Mouse (Mus musculus) testis, adult 2 months (tissue): ENCODE data around the gene Sdc4. TPM values are rescaled to one million over a fixed set of nuclear protein-coding genes. Genes with fewer than 3 reads are reported as not detected.
A peak's percentile ranks its signal among the peaks of the same experiment; 100 is the strongest.

Experiments
- H3K27ac ChIP-seq: fragments of 200-500 bp; 2 replicates; pipeline ENCODE4 v1.5.1; 2012; ENCODE audit warnings: low read depth, low read length; ENCODE audit not compliant: control insufficient read depth, insufficient read depth
- H3K27me3 ChIP-seq: fragments of 200-500 bp; 2 replicates; pipeline ENCODE4 v1.6.1; 2012; ENCODE audit warnings: mild to moderate bottlenecking, low read length, moderate library complexity; ENCODE audit not compliant: control insufficient read depth, insufficient read depth
- H3K36me3 ChIP-seq: fragments of 200-500 bp; 2 replicates; pipeline ENCODE4 v1.6.1; 2012; ENCODE audit warnings: mild to moderate bottlenecking, low read length; ENCODE audit not compliant: control insufficient read depth, insufficient read depth
- H3K4me1 ChIP-seq: fragments of 200-500 bp; 2 replicates; pipeline ENCODE4 v1.6.1; 2012; ENCODE audit warnings: low read length; ENCODE audit not compliant: control insufficient read depth, insufficient read depth
- H3K4me3 ChIP-seq: fragments of 200-500 bp; 2 replicates; pipeline ENCODE4 v1.5.1; 2012; ENCODE audit warnings: low read depth, mild to moderate bottlenecking, low read length, moderate library complexity, mixed read lengths; ENCODE audit not compliant: control insufficient read depth
- CTCF ChIP-seq: fragments of 200-500 bp; IDR thresholded peaks from 2 replicates; pipeline ENCODE4 v1.5.1; 2012; ENCODE audit warnings: low read depth, mild to moderate bottlenecking, inconsistent platforms, low read length, moderate library complexity; ENCODE audit not compliant: control insufficient read depth, insufficient read depth, insufficient replicate concordance
- POLR2A ChIP-seq: fragments of 200-500 bp; IDR thresholded peaks from 2 replicates; pipeline ENCODE4 v1.6.1; 2012; ENCODE audit warnings: low read depth, mild to moderate bottlenecking, inconsistent platforms, low read length, moderate library complexity; ENCODE audit not compliant: control insufficient read depth
- polyA plus RNA-seq: library from polyadenylated mRNA; depleted of rRNA; stranded (reverse); fragments of >200 nt; gene quantifications from 2 replicates; pipeline ENCODE4 v1.2.3, GENCODE M21; 2012

The Sdc4 gene
- polyA plus RNA-seq, 1 experiment: 16.6 TPM

DNA sequence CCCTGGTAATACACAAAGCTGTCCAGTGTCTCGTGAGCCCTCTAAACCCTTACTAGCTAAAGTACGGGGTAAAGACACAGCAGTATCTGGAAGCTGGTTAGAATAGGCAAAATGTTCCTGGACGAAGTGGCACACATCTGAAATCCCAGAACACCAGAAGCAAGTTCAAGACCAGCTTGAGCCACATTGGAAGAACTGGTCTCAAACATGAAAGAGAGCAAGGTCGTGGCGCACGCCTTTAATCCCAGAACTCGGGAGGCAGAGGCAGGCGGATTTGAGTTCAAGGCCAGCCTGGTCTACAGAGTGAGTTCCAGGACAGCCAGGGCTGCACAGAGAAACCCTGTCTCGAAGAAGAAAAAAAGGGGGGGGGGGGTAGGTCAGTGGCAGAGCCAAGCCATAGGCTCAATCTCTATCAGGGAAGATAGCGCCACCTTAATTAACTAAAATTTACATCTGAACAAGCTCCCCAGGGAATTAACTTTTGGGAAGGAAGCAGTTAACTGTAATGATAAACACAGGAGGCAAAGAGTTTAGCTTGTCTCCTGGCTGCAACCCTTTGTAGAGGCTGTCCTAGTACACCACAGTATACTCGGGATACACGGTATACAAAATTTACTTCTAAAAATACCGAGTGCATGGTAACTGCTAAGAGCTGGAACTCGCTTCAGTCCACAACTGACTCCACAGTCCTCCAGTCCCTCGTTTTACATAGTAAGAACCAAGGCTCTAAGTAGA lies 13.6 kb downstream of the Sdc4 start:
- Histone ChIP-seq H3K36me3 (no peaks in the 10 kb centered on the region), H3K4me1 (peaks cover 24% of the 10 kb centered on the region), H3K27ac (peak overlapping the region; percentile 82), H3K27me3 (no peaks in the 10 kb centered on the region), H3K4me3 (no peak overlapping the region)
- TF ChIP-seq POLR2A: no peak
- no peak for TF ChIP-seq CTCF

DNA sequence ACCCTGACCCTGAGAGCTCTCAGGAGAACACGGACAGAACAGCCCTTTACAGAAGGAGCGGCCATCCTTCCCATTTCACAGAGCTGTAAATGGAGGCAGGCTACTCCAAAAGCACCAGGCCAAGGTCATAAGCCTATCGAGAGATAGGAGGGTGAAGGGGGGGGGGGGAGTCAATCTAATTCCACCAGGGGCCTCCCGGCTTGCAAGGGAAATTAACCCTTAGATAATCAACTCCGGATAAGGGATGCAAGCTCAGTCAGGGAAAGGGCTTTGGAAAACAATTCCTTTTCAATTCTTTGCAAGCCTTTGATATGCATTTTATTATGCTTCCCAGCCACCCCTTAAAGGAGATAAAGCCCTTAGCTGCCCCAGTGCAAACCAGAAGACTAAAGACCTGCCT lies 15.2 kb downstream of the Sdc4 start:
- Histone ChIP-seq H3K4me3 (no peak overlapping the region), H3K4me1 (peaks cover 24% of the 10 kb centered on the region), H3K27me3 (no peaks in the 10 kb centered on the region), H3K36me3 (no peaks in the 10 kb centered on the region), H3K27ac (no peak overlapping the region)
- TF ChIP-seq POLR2A (no peak), CTCF (no peak)

DNA sequence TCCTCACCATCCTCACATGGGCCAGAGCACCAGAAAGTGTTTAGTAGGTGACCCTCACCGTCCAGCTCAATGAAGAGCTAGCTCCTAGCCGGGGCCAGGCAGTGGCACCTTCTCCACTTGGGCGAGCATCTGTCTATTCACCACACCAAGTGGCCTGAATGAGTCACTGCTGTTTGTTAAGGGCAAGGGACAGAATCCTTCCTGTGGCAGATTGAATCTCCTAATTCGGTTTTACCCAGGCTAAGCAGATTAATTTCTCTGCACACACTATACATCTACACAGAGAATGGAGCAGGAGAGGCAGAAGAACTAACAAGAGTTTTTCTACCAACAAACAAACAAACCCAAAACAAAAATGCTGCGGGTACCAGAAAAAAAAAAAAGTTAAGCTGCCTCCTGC lies 16.7 kb downstream of the Sdc4 start:
- Histone ChIP-seq H3K27ac (no peak overlapping the region), H3K4me1 (peaks cover 16% of the 10 kb centered on the region), H3K36me3 (no peaks in the 10 kb centered on the region), H3K27me3 (no peaks in the 10 kb centered on the region), H3K4me3 (no peak overlapping the region)
- TF ChIP-seq POLR2A (no peak), CTCF (no peak)

DNA sequence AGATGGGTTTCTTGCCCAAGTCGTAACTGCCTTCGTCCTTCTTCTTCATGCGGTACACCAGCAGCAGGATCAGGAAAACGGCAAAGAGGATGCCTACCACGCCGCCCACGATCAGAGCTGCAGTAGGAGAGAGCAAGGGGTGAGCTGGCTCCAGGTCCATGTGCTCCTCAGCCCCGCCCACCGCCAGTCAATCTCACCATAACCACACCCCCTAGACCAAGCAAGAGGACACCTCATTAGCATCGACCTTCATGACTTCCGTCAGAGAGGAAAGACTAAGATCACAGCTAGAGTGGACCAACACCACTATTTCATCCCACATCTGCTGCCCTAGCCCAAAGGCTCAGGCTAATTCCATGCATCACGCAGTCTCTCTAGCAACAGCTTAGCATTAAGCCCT lies 17.6 kb downstream of the Sdc4 start:
- Histone ChIP-seq H3K36me3 (no peaks in the 10 kb centered on the region), H3K27ac (no peak overlapping the region), H3K4me1 (peaks cover 10% of the 10 kb centered on the region), H3K4me3 (no peak overlapping the region), H3K27me3 (no peaks in the 10 kb centered on the region)
- TF ChIP-seq CTCF (no peak), POLR2A (no peak)

DNA sequence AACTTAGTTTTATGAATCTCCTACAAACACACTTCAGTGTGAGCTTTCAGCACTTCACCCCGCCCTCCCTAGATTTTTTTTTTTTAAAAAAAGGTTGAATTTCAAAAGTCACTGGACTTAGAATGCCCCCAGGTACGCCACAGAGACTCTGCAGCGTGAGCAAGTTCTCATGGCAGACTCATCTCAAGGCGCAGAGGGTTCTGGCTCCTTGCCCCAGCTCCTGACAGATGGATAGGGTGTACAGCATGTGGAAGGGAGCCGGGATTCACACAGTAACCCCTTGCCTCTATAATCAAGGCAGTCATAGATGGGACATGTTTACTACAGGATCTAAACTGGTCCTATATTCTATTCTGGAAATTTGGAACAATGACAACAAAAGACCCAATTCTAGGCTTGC lies 18.3 kb downstream of the Sdc4 start:
- H3K4me3 ChIP-seq: no peak overlapping the region
- no peak overlapping the region for H3K27ac ChIP-seq
- H3K36me3 ChIP-seq: no peaks in the 10 kb centered on the region
- H3K27me3 ChIP-seq: no peaks in the 10 kb centered on the region
- H3K4me1 ChIP-seq: peaks cover 3% of the 10 kb centered on the region
- TF ChIP-seq CTCF: no peak
- TF ChIP-seq POLR2A: no peak

DNA sequence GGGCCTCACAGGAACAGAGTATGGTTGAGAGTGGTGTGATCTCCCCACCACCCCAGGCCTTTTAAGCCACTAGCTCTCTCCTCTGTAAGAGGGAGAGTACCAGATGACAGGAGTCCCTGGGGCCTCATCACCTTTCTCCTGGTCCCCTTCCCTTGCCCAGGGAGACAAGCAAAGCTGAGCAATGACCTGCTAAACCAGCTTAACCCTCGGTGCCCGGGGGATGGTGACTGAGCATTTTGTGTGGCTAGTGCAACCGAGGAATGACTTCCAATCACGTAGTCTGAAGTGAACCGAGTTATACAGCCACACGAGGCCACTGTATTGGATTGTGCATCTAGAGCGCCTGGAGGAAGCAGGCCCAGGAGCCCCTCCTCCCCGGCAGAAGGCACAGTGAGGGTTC lies 19.3 kb downstream of the Sdc4 start:
- no peak overlapping the region for H3K27ac ChIP-seq
- TF ChIP-seq POLR2A: no peak
- no peak for TF ChIP-seq CTCF
- no peaks in the 10 kb centered on the region for H3K4me1 ChIP-seq
- H3K4me3 ChIP-seq: no peak overlapping the region
- no peaks in the 10 kb centered on the region for H3K27me3 ChIP-seq
- no peaks in the 10 kb centered on the region for H3K36me3 ChIP-seq

DNA sequence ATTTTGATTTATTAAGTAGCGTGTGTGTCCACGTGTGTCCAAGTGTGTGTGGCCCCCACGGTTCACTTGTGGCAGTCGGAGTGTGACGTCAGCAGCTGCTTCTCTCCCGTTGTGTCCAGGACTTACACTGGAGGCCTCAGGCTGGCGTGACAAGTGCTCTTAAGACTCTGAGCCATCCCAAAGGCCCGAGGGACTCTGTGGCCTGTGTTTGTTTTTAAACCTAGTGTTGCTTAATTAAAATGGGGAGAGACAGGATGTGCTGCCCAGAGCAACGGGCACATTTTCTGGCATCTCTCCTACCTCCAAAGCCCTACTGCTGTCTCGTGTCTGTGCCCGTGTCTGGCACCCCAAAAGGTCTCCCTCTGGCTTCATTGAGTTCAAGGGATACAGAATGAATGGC lies 20.2 kb downstream of the Sdc4 start:
- TF ChIP-seq POLR2A (no peak), CTCF (no peak)
- no peaks in the 10 kb centered on the region for H3K27me3 ChIP-seq
- H3K36me3 ChIP-seq: no peaks in the 10 kb centered on the region
- H3K4me1 ChIP-seq: no peaks in the 10 kb centered on the region
- no peak overlapping the region for H3K4me3 ChIP-seq
- no peak overlapping the region for H3K27ac ChIP-seq
